Mouse (Mus musculus) 416B (cell line): Measurements from ENCODE around the gene Stat4.
"Not testable (repeated sequence)": the region's sequence is repeated elsewhere in the genome, so short reads cannot be mapped to it uniquely, and the experiment has no call there.

Experiments used
- DNase-seq: peaks from one replicate; pipeline ENCODE4 v3.0.0; 2011; ENCODE audit warnings: low read depth

Stat4 gene

DNA sequence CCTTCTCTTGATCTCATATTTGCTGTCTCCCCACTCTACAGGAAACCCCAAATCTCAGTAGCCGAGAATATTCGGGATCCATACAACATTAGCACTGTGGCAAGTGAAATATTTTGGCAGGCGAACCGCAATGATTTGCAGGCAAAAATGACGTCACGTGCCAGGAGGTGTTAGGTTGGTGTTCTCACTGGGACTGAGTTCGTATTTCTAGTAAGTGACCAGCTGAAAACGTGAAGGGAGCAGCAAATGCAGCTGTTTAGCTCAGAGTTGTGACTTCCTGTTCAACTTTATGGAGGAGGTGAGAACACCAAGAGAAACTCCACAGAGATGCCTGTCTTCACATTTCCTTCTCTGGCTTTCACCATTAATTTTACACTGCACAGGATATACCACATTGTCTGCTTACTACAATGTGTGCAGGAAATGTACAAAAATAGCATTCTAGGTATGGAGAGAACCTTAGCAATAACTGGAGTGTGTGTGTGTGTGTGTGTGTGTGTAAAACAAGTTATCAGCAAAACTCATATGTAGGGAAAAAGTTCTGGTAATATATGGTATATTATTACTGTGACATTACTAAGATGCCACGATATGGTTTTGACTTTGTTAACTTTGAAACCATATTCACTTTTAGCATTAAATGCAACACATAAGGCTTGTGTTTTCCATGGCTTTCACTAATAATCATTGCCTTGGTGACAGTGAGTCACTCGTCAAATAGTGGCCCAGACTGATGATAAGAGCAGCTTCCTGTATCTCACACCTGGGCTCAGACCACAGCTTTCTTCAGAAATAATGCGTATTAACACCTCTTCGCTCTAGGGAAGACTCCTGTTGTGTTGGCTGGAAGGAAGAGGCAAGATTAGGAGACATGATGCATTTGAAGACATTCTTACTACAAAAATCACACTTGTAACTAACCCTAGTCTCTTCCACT, 48.1 kb downstream of the Stat4 start:
- DNase-seq = peak; percentile 16

DNA sequence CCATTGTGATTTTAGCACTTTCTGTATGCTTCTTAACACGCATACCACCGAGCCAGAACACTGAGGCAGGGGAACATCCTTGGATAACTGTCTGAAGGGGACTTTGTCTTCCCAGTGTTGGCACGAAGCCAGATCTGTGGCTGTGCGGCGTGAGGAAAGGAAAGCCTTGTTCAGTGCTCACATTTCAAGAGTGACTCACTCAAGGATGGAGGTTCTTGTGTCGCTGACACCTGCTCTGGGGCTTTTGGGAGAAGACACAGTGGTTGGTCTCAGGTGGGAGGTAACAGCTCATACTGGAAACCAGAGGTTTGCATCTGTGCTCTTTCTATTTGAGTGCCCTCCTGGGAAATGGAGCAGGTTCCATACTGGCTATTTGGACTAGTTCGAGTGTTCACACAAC, 52.2 kb downstream of the Stat4 start:
- DNase-seq = peak; percentile 73

DNA sequence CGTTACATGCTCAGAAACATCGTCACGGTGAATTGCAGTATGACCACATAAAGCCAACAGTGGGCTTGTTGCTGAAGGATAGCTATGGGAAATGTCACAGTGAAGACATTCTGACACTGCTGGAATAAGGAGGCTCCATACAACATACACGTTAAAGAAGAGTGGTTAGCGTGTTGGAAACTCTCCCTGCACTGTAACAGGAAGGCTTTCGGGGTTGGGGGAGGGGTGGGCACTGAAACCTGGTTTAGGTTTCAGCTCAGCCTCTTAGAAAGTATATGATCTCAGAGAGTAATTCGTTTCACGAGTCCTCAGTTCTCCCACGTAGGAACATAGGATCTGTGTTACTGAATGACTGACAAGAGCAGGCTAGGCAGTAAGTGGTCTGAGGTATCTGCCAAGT, 52.7 kb downstream of the Stat4 start:
- no peak for DNase-seq

DNA sequence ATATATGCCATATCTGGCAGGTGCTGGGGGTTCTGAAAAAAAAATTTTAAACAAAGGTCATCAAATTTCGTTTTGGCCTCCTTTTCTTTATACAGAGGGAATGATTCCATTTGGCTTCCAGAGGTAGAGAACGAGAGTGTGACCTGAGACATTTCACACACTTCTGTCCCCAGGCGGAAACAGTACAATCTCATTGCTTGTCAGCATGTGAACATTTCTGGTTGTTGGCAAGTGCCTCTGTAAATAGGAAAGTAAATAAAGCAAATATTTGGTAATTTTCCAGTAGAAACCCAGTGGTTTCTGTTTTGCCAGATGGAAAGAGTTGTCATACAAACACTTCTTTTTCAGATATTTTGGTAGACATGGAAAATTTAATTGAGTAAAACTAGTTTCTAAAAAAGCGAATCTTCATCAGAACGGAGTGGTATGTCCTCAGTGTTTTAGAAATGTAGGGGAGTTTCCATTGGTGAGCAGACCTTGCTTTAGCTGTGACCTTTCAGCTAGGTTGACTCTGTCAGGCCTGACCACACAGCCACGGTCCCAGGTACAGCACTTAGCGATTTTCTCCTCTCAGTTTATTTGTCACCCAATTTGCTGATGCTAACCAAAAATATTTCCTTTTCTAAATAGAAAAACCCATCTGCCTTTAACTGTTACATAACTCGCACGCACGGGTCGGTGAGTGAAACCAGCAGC, 53.6 kb downstream of the Stat4 start:
- no peak for DNase-seq

DNA sequence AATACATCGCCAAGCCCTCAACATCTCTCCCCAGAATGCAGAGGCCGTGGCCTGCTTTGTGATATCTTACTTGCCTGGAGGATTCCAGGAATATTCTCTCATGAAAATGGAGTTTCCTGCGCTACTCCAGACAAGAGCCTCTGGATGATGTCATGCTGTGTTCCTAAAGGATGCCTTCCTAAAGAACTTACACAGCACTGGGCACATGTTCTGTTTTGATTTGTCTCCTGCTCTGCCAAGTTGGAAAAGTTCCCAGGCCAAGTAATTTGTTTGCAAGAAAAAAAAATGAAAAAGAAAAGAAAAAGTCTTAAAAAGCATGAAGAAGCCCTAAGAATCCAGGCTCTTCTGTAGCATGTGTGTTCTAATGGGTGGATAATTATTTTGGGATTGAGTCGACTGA, 56.2 kb downstream of the Stat4 start:
- no peak for DNase-seq

DNA sequence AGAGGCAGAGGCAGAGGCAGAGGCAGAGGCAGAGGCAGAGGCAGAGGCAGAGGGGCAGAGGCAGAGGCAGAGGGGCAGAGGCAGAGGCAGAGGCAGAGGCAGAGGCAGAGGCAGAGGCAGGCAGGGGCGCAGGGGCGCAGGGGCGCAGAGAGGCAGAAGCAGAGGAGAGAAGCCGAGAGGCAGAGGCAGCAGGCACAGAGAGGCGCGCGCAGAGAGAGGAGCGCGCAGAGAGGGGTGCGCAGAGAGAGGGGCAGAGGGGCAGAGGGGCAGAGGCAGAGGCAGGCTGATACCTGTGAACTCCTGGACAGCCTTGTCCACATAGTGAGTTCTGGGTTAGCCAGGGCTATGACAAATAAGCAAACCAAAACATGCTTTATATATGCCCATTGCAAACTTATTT, 59.9 kb downstream of the Stat4 start:
- DNase-seq = not testable (repeated sequence)

DNA sequence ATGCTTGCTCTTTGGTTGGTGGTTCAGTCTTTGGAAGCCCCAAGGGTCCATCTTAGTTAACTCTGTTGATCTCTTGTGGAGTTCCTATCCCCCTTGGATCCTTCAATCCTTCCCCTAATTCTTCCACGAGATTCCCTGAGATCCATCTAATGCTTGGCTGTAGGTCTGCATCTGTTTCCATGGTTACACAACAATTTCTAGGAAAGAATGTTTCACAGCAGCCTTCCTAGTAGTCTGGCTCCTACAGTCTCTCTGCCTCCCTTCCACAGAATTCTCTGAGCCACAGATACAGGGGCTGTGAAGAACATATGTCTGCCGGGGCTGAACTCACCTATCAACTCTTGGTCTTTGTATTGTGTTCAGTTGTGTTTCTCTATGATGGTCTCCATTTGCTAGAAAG, 61.8 kb downstream of the Stat4 start:
- DNase-seq = no peak

DNA sequence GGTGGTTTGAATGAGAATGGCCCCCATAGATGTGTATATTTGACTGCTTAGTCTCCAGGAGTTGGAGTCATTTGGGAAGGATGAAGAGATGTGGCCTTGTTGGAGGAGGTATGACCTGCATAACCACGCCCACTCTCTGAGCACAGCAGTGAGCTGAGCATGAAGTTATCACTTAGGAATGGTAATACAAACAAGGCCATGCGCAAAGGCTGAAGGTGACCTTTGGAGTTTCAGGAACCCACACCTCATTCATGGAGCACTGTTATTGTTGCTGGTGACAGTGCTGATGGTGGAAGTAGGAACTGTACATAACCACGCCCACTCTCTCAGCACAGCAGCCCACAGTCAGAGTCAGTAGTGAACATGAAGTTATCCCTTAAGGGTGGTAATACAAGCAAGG, 62.9 kb downstream of the Stat4 start:
- DNase-seq = no peak

DNA sequence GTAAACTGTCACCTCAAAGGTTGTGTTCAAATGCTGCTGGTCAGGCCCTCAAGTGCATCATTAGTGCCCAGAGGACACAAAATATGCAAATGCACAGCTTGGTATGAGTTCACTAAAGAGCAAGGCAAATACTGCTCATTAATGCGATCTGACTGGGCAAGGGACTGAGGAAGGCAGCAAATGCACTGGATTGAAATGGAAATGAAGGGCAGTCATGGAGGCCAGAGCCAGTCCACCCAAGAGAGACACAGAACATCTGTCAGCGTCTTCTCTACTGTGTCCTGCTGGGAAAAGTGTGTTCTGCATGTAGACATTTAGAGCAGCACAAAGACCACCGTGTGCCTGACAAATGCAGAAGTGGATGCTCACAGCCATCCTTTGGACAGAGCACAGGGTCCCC, 64.6 kb downstream of the Stat4 start:
- no peak for DNase-seq

DNA sequence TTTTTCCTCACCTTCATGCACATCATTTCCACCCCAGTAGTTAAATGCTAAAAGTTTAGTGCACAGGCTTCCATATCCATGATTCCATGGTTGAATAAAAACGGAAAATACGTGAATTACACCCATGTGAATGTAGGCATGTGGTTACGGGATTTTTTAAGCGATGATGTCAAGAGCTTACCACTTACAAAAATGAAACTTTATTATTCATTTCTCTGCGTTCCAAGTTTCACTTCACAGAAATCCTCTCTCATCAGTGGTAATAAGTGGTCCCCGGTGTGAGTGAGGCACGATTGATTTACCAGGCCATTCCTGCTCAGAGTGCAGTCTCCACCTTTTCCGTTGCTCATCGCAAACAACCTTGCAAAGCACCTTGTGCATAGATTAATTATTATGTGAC, 66.0 kb downstream of the Stat4 start:
- no peak for DNase-seq

DNA sequence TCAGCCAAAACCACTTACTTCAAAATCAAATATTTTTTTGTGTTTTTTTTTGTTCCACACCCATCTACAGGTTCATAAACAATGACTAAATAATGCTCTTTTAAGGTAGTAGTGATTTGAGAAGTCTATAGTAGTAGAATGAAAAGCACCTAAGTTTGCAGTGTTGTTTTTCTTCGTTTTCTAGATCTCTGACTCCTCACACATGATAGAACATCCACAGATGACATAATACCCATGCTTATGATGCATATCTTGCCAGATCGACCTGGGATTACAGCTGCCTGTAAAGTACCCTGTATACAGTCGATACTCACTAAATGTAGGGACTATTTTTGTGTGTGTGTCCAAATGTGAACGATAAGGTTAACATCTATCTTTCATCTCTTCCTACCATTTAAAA, 69.0 kb downstream of the Stat4 start:
- no peak for DNase-seq

DNA sequence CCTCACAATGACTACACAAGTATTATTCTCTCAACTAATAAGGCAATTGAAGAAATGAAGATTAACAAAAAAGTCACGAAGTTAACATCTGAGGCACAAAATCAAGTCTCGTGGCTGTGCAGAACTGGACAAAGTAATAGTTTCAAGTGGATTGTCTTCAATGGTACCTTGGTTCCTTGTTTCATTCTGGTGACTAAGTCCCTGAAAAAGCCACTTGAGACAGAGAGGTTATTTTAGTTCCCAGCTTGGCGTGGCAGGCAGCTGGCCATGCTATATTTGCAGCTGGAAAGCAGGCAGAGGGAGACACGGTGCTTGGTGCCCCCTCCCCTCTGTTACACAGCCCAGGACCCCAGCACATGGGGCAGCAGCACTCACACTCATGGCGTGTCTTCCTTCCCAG, 70.2 kb downstream of the Stat4 start:
- no peak for DNase-seq

DNA sequence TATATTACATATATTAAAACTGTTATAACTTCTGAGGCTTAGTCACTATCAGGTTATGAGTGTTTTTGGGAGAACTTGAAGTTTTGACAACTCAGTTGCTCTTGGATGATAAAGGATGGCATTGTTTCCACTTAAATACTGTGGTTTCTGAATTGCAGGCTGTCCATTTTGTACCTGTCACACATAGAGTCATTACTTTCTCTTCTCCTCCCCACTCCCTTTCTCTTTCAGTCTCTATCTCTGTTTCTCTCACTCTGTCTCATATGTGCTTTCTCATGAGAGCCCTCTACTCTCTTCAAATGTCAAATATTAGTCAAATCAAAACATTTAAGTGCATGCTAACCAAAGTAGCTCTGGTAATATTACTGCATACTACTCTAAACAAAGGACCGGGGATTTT, 79.3 kb downstream of the Stat4 start:
- DNase-seq = no peak

DNA sequence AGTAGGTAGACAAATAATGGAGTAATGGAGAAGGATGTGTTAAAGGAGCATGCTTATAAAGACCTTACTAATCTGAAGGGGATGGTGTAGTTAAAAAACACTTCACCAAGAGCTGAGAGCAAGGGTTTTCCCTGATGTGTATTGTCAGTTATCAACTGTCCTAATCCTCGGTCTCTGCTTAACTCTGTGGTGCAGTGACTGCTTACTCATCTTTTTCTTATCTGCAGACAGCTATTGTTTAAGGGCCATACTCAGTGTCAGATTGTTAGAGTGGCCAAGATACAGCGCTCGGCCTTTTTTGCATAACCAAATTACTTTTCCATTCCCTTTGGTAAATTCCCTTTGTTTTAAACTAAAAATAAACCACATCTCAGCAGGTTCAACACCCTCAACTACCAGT, 79.7 kb downstream of the Stat4 start:
- DNase-seq = peak; percentile 15

DNA sequence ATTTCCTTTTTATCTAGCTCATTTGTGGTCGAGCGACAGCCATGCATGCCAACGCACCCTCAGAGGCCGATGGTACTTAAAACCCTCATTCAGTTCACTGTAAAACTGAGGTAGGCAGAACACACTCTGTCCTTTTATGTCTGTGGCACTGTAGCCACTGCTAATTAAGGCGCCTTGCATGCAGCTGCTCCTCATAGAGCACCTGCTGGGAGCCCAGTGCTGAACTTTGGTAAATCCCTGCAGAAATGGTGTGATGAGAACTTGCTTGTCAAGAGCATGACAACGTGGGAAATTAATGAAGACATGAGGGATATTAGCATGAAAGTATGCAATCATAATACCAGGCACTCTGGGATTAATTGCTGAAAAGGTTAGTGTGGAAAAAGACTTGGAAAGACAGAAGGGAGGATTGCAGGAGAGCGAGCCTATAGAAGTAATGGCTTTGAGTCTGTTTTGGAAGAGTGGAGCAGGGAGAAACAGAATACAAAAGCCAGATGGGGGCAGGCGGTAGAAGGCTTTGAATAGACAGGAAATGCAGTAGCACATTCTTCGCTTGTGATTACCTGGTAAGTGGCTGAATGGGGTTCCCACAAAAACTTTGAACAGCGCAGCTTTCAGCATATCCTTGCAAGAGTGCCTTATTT, 92.9 kb downstream of the Stat4 start:
- DNase-seq = no peak

DNA sequence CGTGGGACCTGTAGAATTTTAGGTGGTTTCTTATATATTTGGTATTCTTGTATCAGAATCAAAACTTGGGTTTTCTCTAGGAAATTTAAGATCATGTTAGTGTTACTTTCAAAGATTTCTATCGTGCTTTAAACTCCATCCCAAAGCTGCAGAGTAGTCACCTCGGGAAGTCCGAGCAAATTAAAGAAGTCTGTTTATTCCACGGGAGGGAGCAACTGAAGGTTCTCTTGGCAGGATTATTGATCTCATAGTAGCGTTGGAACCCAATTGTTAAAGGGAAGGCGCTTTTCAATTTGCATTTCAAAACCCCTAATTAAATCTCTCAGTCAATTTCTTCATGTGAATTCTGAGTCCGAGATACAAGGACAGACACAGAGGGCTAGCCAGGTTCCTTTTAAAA, 93.4 kb downstream of the Stat4 start:
- DNase-seq = no peak

DNA sequence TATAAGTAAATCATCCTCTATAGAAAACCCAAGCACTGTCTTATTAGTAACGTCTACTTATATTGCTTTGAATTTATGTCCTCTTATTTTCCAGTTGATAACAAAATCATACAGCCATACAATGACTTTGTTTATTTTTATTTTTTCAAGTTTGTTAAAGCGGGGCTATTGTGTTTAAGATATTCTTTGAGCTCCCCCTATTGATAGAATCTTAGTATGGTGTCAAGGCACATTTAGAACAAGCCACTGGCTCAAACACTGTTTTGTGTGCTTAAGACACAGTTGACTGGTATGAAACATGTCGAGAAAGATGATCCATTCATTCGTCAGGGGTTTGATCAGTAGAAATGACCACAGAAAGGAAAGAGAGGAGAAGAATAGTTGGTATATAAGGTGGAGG, 99.3 kb downstream of the Stat4 start:
- DNase-seq = peak; percentile 62

DNA sequence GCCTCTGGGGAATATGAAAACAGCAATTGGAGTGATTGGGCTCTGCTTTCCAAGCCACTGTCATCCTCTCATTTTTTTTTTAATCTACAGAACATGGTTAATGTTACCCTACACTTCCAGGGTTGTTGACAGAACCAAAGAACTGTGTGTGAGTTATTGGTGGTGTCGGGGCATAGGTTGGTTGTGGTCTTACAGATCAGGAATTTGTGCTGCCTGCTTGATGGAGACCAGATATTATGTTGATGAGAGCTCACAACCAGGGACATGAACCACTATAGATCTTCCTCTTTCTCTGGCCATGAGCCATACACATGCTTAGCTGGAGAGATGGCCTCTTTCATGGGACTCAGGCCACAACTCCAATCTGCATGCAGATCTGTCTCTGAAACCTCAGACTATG, 100.2 kb downstream of the Stat4 start:
- DNase-seq = no peak

DNA sequence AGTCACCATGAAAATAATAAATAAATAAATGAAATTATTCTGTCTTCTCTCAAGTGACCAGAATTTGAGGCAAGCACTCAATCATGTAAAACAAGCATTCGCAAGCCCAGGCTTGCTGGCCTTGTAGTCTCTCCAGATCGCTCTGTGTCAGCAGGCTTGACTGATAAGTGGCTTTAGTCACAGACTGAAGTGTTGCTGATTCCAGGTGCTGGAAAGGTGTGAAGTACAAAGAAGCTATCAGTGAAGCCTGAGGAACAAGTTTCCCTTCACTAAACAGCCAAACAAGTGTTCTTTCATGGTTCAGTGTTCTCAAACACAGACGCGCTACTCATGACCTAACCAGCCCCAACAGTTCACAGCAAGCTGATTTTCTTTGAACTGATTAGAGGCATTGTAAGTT, 101.7 kb downstream of the Stat4 start:
- no peak for DNase-seq

DNA sequence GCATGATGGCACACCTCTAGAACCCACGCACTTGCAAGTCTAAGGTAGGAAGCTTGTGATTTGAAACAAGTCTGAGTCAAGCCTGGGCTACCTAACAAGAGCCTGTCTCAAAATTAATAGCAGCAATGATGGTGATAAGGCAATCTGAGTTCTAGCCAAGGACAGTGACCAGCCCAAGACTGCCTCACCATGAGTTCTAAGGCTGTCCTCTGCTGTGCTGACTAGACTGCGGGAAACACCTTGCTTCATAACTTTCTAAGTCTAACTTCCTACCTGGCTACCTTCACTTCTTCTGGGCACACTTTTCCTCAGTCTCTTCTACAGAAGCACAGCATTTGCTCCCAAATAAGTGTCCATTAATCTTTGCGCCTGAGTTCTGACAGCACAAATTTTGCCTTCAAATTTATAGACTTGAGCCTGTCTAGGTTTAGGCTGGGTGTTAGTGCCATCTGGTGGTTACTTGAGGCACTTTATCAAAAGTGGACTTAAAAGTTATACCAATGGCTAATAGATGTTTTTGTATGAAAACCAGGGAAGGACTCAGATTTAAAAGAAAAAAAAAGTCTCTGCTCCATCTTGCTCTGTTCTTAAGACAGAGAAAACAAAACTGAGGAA, 111.8 kb downstream of the Stat4 start:
- DNase-seq = peak; percentile 79

DNA sequence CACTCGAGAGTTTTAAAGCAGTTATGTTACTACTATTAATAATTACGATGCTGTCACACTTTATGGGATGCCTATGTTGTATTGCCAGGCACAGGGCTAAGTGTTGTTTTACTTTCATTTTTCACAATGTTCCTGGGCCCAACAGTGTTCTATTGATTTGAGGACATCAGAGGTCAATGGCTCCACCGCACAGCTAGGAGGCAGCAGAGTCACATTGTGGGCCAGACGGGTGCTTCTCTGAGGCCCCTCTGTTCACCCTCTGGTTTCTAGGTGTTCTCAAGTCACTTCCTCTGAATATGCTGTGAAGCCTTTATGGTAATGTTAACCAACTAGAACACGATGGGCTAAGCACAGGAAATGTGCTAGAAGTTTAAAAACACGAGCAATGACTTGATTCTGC, 113.5 kb downstream of the Stat4 start:
- peak; percentile 68 for DNase-seq

DNA sequence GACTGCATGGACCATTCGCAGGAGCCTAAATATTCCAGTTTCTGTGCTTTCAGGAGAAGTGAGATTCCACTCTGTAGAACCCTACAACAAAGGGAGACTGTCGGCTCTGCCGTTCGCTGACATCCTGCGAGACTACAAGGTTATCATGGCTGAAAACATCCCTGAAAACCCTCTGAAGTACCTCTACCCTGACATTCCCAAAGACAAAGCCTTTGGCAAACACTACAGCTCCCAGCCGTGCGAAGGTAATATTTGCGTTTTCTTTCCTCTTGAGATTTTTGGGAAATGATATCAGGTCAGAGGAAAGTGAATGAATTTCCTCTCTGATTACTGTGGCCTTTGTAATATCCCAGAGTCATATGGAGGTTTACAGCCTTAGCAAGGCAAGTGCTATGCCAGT, 115.8 kb downstream of the Stat4 start:
- no peak for DNase-seq

DNA sequence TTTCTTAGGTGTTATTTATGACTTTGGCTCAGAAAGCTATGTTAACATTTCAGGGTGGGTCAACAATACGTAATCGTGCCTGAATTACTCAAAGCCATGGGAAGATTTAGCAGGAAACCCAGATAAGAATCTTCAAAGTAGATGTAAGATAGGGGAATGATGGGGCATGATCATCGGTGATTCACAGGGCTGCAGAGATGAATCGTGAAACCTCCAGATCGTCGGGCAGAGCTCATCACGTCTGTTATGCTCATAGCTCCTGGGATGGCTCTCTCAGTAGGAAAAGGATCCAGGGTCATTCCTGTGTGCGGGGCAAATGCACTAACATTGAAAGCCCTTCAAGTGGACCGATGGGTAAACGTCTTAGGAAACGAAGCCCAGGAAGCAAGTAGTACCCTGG, 120.3 kb downstream of the Stat4 start:
- DNase-seq = no peak
